Mouse (Mus musculus) ovary, postnatal 14 days (tissue): ENCODE data around the gene Prss58.
A peak's percentile ranks its signal among the peaks of the same experiment; 100 is the strongest.

Experiments
- DNase-seq: peaks from one replicate; pipeline ENCODE4 v3.0.0; 2022; ENCODE audit warnings: low spot score

Gene Prss58

DNA sequence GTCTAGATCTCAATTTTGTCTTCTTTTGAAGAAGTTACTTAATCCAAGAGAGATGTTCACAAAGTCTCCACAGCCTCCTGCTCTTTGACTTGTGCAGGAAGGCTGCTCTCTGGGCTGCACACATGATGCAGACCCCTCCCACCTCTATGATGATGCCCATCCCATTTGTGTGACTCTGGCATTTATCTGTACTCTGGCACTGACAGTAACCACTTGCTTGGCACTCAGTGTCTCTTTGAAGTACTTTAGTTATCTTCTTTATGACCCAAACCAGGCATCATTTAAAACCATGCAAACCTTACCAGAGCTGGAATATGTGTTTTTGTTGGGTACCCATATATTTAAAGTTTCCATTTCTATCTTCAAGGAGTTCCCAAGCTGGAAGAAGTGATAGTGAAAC, at the start of gene Prss58:
Prss58 (minus strand) TSS at position 101 of the 400 bp plus-strand sequence.
- no peak for DNase-seq

DNA sequence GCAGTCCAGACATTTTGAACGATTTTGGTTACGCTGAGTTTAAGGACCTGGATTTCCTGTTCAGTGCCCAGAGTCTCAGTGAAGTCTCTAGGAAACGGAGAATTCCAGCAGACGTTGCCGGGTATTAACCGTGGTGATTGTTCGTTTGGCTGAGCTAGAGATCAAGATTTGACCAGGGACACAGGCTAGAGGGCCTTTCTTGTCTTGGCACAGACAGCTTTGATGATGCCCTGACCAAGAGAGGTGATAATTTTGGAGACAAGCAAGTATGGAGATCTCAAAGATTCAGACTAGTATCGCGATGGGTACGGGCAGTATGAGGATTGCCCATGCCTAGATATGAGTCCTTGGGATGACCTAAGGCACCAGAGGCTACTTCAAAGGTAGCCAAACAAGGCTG, 40.3 kb upstream of the Prss58 start, which contains the start of gene 1700074P13Rik:
1700074P13Rik (minus strand) TSS at position 101 of the 400 bp plus-strand sequence.
- DNase-seq: no peak

DNA sequence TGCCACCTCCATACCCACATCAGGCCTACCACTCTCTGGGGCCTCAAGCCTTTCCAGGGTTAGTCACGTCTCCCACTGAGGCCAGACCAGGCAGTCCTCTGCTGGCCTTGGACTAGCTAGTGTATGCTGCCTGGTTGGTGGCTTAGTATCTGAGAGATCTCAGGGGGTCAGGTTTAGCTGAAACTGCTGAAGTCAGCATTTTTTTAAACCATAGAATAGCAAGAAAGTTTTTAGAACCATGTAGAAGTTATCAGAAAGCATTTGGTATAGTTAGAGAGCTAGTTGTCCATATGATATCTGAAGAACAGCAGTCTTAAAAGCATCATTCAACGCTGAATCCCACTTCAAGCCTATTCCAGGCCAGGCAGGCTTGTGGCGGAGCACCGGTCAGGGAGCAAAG, 19.8 kb upstream of the Prss58 start:
- DNase-seq: no peak

DNA sequence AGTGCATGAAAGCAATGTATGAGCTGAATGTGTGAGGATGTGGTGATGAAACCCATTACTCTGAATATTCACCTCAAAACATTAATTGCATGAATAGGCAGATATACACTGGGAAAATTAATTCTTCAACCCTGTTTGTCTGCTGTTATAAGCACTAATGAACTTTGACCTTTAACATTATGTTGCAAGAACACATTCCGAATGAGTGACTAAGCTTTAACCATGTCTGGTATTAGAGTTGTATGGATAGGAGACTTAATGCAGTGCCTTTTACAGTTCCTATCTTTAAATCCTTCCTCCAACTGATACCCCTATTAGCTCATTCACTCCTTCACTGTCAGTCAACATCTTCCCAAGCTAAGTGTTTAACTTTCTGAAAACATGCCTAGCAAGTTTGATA, 5.5 kb downstream of the Prss58 start:
- no peak for DNase-seq

DNA sequence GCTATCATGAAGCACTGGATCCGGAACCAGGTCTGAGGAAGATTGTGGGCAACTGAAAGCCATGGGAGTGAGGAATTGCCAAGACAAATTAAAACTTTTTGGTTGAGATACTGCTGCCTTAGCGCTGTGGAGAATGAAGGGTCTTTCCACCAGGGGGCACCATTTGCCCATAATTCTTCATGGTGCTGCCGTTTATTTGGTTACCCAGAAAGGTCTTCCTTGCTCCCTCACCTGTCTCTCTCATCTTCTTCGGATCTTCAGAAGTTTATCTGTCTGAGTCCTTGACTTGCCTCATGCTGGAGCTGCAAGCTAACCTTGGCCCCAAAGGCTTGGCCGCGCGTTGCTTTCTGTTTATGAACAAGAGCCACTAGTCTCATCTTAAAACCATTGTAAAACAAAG, 6.6 kb downstream of the Prss58 start:
- DNase-seq: peak; percentile 11

DNA sequence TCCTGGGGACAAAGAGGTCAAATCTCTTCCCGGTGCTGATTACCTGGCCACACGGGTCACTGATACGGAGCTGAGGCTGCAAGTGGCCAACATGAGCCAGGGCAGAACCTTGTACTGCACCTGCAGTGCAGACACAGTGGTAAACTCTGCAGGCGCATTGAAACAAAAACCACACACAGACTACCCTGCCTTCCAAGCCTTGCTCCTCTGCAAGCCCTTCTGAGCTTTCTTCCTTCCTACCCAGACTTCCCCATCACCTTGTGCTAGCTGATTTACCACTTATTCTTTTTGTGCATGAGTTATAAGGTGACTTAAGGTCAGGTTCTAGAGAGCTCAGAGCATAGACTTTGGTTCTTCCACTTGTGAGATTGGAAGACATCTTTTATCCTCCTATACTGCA, 8.4 kb downstream of the Prss58 start:
- DNase-seq: no peak

DNA sequence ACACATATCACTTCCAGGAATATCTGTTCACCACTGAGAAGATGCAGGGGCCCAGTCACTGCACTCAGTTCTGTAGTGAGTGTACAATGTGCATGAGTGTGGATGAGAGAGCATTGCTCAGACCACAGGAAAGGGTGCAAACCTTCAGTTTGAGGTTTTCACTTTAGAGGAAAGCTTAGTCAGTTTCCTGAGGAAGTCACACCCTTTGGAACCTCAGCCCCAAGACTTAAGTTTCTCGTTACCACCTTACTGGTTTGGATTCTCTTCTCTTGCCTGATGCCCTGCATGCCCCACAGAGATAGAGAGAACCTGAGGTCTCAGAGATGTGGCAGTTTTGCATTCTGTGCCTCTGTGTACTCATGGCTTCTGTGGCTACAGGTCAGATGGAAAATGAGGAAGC, 9.2 kb downstream of the Prss58 start:
- DNase-seq: no peak

DNA sequence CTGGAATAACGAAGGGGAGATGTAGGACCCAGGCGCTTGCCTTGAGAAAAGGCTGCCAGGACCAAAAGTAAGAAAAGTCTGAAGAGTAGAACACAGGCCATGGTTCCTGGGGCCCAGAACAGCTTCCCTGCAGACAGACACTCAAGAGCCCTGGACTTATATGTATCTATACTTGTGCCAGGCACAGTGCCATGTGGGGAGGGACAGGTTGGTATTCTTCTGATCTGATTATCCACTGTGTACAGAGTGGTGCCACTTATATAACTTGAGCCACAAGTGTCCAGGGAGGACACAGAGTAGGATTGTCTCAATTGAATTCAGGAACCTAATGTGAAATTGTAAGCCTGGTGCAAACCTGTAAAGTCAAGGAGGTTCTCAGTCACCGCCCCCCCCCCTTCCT, 12.8 kb downstream of the Prss58 start, which contains the start of gene Moxd2:
Moxd2 (minus strand) TSS at position 101 of the 400 bp plus-strand sequence.
- no peak for DNase-seq

DNA sequence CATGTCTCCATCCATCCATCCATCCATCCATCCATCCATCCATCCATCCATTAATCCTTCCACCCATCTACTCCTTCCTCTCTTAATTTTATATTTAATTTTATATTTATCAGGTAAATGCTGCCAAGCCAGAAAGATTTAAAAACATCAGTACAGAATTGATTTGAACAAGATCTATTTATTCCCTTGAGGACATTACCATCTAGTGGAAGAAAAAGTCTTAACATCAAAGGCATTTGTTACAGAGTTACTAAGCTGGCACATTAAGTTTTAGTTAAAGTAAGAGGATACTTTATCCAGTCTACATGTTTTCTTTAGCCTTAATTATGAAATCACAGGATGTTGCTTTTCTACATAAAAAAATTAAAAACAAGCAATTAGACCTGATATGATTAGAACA, 54.9 kb downstream of the Prss58 start:
- DNase-seq: no peak
